Mouse (Mus musculus) forebrain, embryonic 12.5 days (tissue): ENCODE measurements around the gene Szrd1. TPM values are rescaled to one million over a fixed set of nuclear protein-coding genes. Genes with fewer than 3 reads are reported as not detected.
"Not testable (repeated sequence)": the region's sequence is repeated elsewhere in the genome, so short reads cannot be mapped to it uniquely, and the experiment has no call there.

Experiments
- ATAC-seq: fragments of 200-750 bp; cut with Nextera tagmentation; 2 replicates; pipeline ENCODE4 v1.8.0; 2017; ENCODE audit warnings: moderate TSS enrichment; ENCODE audit not compliant: low FRiP score
- H3K27ac ChIP-seq: fragments of 300-500 bp; sonication (generic); 2 replicates; pipeline ENCODE4 v1.5.1; 2016; ENCODE audit warnings: mild to moderate bottlenecking
- H3K27me3 ChIP-seq: fragments of 300-500 bp; sonication (generic); 2 replicates; pipeline ENCODE4 v1.6.1; 2016; ENCODE audit warnings: mild to moderate bottlenecking
- H3K36me3 ChIP-seq: fragments of 300-500 bp; sonication (generic); replicated peaks from 2 replicates; pipeline ENCODE4 v1.6.1; 2016; ENCODE audit warnings: mild to moderate bottlenecking
- H3K4me1 ChIP-seq: fragments of 300-500 bp; sonication (generic); 2 replicates; pipeline ENCODE4 v1.6.1; 2016
- H3K4me2 ChIP-seq: fragments of 300-500 bp; sonication (generic); 2 replicates; pipeline ENCODE4 v1.6.1; 2016; ENCODE audit warnings: mild to moderate bottlenecking, moderate library complexity
- H3K4me3 ChIP-seq: fragments of 300-500 bp; sonication (generic); replicated peaks from 2 replicates; pipeline ENCODE4 v1.5.1; 2016; ENCODE audit warnings: mild to moderate bottlenecking
- H3K9ac ChIP-seq: fragments of 300-500 bp; sonication (generic); 2 replicates; pipeline ENCODE4 v1.6.1; 2016; ENCODE audit warnings: mild to moderate bottlenecking
- H3K9me3 ChIP-seq: fragments of 300-500 bp; sonication (generic); 2 replicates; pipeline ENCODE4 v1.6.1; 2016
- WGBS: fragments of 180-500 bp; shearing (Covaris S2); methylation state at CpG from one replicate; pipeline ENCODE4 v1.1.7; 2016; 5-methylcytosine and 5-hydroxymethylcytosine counted together
- polyA plus RNA-seq: library from polyadenylated mRNA; unstranded; fragments of >200 nt; fragmentation: Nextera tagmentation; extraction: Ambion mirVana; gene quantifications from 2 replicates; pipeline ENCODE4 v1.2.1, GENCODE M21; 2016

The Szrd1 gene
- polyA plus RNA-seq, 1 experiment from 2014 or later, result 36.4 TPM

DNA sequence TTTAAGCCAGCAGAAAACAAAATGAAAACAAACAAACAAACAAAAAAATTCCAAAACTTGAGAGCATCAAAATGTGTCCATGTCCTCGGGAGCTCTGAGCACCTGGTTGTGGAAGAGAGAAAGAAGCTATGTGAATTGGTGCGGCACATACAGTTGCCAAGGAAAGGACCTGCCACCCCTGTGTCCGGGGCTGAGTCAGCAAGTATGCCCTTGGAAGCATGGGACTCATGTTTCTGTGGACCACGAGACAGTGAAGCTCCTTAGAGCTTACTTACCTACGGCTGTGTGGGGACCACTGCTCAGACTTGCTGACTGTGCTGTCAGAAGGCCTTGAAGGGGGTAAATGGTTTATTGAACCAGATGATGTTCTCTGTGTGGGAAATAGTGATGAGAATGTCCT, 24.2 kb upstream of the Szrd1 start:
- peaks cover 11% of the 10 kb centered on the region for H3K4me1 ChIP-seq
- H3K4me2 ChIP-seq, result no peak overlapping the region
- H3K27me3 ChIP-seq, result no peaks in the 10 kb centered on the region
- no peak overlapping the region for H3K4me3 ChIP-seq
- WGBS, result 93% methylated on average over 5 of the region's 5 CpGs
- no peak overlapping the region for H3K9ac ChIP-seq
- no peak for ATAC-seq
- peaks cover 20% of the 10 kb centered on the region for H3K36me3 ChIP-seq
- H3K27ac ChIP-seq, result no peak overlapping the region
- H3K9me3 ChIP-seq, result peaks cover 6% of the 10 kb centered on the region; the same call in 1 of the 2 replicates

DNA sequence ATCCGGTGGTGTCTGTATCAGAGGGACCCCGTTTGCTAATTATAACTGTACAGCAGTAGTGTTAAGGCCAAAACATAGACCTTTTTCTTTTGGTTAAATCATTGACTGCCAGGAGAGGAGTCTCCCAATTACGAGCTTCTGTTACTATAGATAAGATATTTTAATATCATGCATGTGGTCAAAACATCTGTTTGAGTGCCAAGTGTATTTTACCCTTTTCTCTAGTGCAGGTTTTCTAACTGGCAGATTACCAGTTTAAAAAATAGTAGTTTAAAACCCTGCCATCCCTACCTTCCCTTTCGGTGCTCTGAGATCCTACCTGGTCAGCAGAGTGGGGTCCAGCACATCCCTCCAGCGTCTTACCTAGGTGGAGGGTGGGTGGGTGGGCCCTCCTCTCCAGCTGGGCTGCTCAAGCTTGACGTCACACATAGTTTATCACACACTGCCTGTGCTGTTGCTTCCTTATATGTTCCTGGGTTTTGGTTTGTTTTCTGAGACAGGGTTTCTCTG, 22.2 kb upstream of the Szrd1 start:
- ATAC-seq, result no peak
- Histone ChIP-seq H3K4me1 (peaks cover 13% of the 10 kb centered on the region), H3K27ac (no peak overlapping the region), H3K9ac (no peak overlapping the region), H3K9me3 (peaks cover 6% of the 10 kb centered on the region; the same call in 1 of the 2 replicates), H3K4me3 (no peak overlapping the region), H3K4me2 (no peak overlapping the region), H3K27me3 (no peaks in the 10 kb centered on the region), H3K36me3 (peaks cover 13% of the 10 kb centered on the region)
- 97% methylated on average over 6 of the region's 6 CpGs for WGBS

DNA sequence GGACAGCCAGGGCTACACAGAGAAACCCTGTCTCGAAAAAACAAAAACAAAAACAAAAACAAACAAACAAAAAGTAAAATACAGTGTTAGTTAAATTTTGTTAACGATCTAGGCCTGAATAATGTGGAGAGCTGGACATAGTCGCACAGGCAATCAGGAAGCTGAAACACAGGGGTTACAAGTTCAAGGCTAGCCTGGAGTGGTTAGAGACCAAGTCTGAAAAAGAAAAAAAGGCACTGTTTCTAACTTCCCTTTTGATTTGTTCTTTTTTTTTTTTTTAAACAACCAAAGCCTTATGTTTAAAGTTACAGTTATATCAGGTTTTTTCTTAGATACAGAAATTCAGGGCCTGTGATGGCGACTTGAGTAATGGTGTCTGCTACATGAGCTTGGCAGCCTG, 20.6 kb upstream of the Szrd1 start:
- WGBS, result 89% methylated on average over 4 of the region's 4 CpGs
- Histone ChIP-seq H3K27me3 (no peaks in the 10 kb centered on the region), H3K27ac (no peak overlapping the region), H3K9ac (no peak overlapping the region), H3K4me1 (peaks cover 13% of the 10 kb centered on the region), H3K36me3 (peaks cover 8% of the 10 kb centered on the region), H3K9me3 (peaks cover 6% of the 10 kb centered on the region; the same call in 1 of the 2 replicates), H3K4me3 (no peak overlapping the region), H3K4me2 (no peak overlapping the region)
- ATAC-seq, result no peak

DNA sequence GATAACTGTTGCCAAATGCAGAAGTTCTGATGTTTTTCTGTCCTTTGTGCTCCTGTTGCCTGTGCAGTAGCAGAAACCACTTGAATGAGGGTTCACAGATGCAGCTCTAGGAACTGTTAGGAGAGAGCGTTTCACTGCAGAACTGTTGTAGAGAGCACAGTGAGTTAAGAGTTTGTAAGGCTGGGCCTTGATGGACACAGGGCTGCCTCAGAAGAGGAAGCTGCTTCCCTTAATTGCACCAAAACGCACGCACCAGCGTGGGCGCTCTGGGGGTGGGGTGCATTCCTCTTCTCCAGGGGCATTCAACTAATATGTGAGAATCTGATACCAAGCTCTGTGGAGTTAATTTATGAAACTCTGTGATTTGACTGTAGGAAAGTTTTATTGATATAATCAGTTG, 20.1 kb upstream of the Szrd1 start:
- Histone ChIP-seq H3K4me3 (no peak overlapping the region), H3K27ac (no peak overlapping the region), H3K4me1 (peaks cover 13% of the 10 kb centered on the region), H3K9ac (0 out of 2 replicates have a peak overlapping the region, but pooled peaks have one; percentile 12), H3K4me2 (no peak overlapping the region), H3K36me3 (peaks cover 6% of the 10 kb centered on the region), H3K9me3 (peaks cover 3% of the 10 kb centered on the region; the same call in 1 of the 2 replicates), H3K27me3 (no peaks in the 10 kb centered on the region)
- ATAC-seq, result no peak
- WGBS, result 81% methylated on average over 5 of the region's 5 CpGs

DNA sequence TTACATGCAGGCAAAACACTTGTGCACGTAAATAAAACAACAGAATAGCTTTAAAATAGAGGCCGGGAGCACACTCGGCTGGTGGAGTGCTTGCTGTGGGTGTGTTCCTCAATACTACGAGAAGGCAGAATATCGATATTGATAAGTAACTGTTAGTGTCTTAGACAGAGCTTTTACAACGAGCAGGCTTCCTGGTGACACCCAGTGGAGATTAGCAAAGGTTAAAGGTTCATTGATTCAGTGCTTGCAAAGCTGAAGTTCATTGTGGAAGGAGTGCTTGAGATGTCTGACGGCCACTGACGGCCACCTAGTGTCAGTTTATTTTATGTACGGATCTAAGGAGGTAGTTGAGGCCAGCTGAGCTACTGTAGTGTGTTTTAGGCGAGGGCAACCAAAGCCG, 19.5 kb upstream of the Szrd1 start:
- 63% methylated on average over 11 of the region's 11 CpGs for WGBS
- no peaks in the 10 kb centered on the region for H3K9me3 ChIP-seq
- no peaks in the 10 kb centered on the region for H3K27me3 ChIP-seq
- H3K27ac ChIP-seq, result no peak overlapping the region
- peaks cover 18% of the 10 kb centered on the region for H3K4me1 ChIP-seq
- H3K9ac ChIP-seq, result no peak overlapping the region
- H3K4me3 ChIP-seq, result no peak overlapping the region
- peaks cover 3% of the 10 kb centered on the region; the same call in 1 of the 2 replicates for H3K36me3 ChIP-seq
- no peak overlapping the region for H3K4me2 ChIP-seq
- ATAC-seq, result no peak

DNA sequence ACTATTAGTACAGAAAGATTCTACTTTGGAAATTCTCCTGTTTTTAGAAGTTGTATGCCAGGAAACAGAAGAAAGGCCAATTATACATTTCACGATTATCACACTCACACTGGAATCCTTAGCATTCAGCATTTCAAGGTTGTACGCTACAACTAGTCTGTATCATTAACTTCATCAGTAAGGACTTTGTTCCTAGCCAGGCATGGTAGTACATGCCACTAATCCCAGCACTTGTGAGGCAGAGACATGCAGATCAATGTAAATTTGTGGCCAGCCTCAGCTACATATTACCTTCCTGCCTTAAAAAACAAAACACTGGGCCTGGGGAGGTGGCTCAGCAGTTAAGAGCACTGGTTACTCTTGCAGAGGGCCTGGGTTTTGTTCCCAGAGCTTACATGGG, 19.0 kb upstream of the Szrd1 start:
- Histone ChIP-seq H3K4me3 (no peak overlapping the region), H3K36me3 (no peaks in the 10 kb centered on the region; the same call in 1 of the 2 replicates), H3K27ac (no peak overlapping the region), H3K4me2 (no peak overlapping the region), H3K9me3 (no peaks in the 10 kb centered on the region), H3K4me1 (peaks cover 19% of the 10 kb centered on the region), H3K27me3 (no peaks in the 10 kb centered on the region), H3K9ac (no peak overlapping the region)
- 91% methylated on average over 2 of the region's 2 CpGs for WGBS
- no peak for ATAC-seq

DNA sequence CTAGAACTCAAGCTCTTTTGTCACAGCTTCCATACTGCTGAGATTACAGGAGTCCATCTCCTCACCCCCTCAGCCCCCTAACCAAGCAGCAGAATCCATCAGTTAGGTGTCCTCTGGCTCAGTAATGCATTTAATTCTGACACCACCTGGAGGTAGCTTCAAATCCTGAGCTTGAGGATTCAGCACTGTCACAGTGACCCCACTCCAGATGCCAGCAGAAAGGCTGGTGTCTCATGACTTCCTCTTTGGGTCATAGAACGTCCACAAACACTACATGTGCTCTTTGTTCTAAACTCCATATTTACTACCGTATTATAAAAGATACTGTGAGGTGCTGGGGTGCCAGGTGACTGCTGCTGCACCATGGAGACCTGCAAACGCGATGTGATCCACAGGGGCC, 17.9 kb upstream of the Szrd1 start:
- Histone ChIP-seq H3K27ac (no peak overlapping the region), H3K9me3 (no peaks in the 10 kb centered on the region), H3K36me3 (no peaks in the 10 kb centered on the region; the same call in 1 of the 2 replicates), H3K4me1 (peaks cover 19% of the 10 kb centered on the region), H3K4me3 (no peak overlapping the region), H3K9ac (no peak overlapping the region), H3K27me3 (no peaks in the 10 kb centered on the region), H3K4me2 (no peak overlapping the region)
- no peak for ATAC-seq
- 90% methylated on average over 4 of the region's 4 CpGs for WGBS

DNA sequence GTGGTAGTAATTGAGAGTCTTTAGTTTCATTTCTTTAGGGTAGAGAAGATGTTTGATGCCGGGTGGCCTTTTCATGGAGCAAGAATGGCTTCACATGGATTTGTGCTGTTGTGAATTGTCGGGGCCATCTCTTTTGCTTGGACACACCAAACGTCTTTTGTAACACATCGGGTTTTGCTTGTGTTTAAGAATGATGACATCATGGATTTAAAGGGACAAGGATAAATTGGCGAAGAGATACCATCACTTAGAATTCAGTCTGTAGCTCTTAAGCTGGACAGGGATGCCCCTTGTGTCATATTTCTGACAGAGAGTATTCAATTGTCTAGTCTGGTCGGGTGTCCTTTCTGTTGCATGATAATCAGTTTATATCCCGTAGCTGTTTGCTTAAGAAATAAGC, 9.5 kb upstream of the Szrd1 start:
- 22% methylated on average over 7 of the region's 7 CpGs for WGBS
- peak overlapping the region; percentile 95 for H3K4me3 ChIP-seq
- no peak overlapping the region for H3K27ac ChIP-seq
- peaks cover 26% of the 10 kb centered on the region for H3K4me1 ChIP-seq
- ATAC-seq, result no peak
- H3K36me3 ChIP-seq, result no peaks in the 10 kb centered on the region
- peak overlapping the region; percentile 85 for H3K4me2 ChIP-seq
- H3K9me3 ChIP-seq, result no peaks in the 10 kb centered on the region
- 0 out of 2 replicates have a peak, but pooled peaks cover 2% of the 10 kb centered on the region for H3K27me3 ChIP-seq
- peak overlapping the region; percentile 96 for H3K9ac ChIP-seq

DNA sequence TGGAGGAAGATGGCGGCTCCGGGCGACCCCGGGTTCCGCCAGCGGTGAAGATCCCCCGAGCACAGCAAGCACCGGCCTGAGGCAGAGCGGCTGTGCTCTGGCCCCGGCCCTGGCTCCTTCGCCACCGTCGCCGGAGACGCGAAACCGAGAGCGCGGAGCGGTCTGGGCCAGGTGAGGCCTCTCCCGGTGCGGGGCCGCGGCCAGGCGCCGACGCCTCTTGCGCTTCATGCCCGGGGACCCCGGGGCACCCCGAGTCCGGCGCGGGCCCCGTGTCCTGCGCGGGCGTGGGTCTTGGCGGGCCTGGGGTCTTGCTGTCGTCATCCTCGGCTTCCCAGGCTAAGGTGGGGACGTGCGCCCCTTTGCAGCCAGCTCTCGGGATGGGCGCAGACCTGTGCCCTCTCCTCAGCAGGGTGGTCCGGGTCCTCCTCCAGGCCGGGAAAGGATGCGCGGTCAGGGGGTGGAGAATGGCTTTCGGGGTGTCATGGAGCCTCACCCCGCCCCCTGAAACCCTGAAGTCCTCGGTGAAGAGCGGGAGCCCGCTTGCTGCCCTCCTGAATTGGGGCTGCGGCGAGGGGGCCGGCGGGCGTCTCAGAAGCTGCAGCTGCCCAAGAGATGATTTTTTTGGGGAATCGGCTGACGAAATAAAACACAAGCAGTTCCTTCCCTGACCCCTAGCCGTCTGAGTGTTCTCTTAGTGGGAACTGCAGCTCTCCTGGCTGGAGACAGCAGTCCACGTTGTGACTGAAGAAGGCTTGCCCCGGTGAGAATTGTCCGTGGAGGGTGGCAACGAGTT, 8.6 kb upstream of the Szrd1 start:
- Histone ChIP-seq H3K4me2 (peak overlapping the region; percentile 85), H3K27ac (peak overlapping the region; percentile 84), H3K9ac (peak overlapping the region; percentile 96), H3K4me1 (peaks cover 24% of the 10 kb centered on the region), H3K4me3 (peak overlapping the region; percentile 95), H3K36me3 (no peaks in the 10 kb centered on the region), H3K27me3 (0 out of 2 replicates have a peak, but pooled peaks cover 3% of the 10 kb centered on the region), H3K9me3 (no peaks in the 10 kb centered on the region)
- peak; percentile 88 for ATAC-seq
- WGBS, result under 1% methylated on average over 66 of the region's 66 CpGs

DNA sequence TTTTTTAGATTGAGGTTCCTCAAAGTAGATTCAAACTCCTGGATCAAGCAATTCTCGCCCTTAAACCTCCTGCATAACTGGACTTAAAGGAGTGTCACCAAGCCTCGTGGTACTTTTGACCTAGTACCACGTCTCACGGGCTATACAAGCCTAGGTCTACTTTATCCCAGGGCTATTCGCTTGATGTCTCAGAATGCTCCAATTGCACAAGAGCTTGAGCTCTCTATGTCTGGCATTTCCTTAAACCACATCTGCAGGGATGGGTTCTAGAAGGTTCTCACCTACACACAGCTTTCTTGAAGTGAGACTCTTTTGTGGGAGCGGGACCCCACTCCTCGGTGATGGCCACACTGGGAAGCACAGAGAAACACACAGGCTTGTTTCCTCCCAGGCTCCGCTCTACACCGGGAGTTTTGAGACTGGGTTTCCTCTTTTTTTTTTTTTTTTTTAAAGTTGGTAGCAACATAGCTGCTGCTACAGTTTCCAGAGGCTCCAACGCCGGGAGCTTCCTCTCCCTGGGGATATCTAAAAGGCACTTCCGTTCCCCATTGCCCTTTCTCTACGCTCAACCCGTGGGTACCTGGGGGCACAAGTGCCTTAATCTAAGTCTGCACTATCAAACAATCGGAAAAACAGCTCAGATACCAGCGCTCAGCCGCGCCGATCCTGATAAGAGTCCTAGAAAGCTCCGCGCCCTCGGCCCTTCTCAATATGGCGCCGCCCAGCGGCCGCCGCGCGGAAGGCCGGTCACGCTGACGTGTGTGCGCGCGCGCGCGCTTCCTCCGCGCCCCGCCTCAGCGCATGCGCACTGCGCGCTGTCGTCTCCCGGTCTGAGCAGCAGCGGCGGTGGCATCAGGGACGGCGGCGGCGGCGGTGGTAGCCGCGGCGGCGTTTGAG, 7.8 kb upstream of the Szrd1 start, which contains the start of gene Fbxo42:
TSS of gene Fbxo42 (plus strand) at position 802 of the 897 bp plus-strand sequence.
- peak within 1 kb of the TSS; percentile 85 for H3K4me2 ChIP-seq
- H3K9me3 ChIP-seq, result no peaks in the 10 kb centered on the region
- ATAC-seq, result peak; percentile 89
- WGBS, result 12% methylated on average over 47 of the region's 58 CpGs
- peak within 1 kb of the TSS; percentile 95 for H3K4me3 ChIP-seq
- H3K9ac ChIP-seq, result peak within 1 kb of the TSS; percentile 96
- peaks cover 24% of the 10 kb centered on the region for H3K4me1 ChIP-seq
- H3K27ac ChIP-seq, result peak within 1 kb of the TSS; percentile 84
- no peaks in the 10 kb centered on the region for H3K36me3 ChIP-seq
- 0 out of 2 replicates have a peak, but pooled peaks cover 3% of the 10 kb centered on the region for H3K27me3 ChIP-seq

DNA sequence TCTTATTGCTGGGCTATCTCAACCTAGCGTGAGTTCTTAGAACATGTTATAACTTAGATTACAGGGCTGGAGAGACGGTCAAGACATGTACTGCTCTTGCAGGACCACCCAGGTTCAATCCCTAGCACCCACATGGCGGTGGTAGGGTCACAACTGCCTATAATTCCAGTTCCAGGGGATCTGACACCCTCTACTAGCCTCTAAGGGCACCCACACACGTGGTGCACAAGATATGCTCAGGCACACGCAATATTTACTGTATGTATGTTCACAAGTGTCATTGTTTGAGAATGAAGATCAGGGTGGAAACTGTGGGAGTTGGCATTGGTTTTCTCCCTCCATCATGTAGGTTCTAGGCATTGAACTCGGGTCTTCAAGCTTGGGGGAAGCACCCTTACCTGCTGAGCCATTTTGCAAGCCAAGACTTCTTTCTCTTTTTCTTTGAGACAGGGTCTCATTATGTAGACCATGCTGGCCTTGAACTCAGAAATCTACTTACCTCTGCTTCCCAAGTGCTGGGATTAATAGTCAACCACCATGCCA, 7.0 kb upstream of the Szrd1 start:
- ATAC-seq, result no peak
- no peaks in the 10 kb centered on the region for H3K36me3 ChIP-seq
- no peak overlapping the region for H3K4me3 ChIP-seq
- H3K4me2 ChIP-seq, result no peak overlapping the region
- H3K9me3 ChIP-seq, result no peaks in the 10 kb centered on the region
- H3K9ac ChIP-seq, result no peak overlapping the region
- H3K27me3 ChIP-seq, result 0 out of 2 replicates have a peak, but pooled peaks cover 3% of the 10 kb centered on the region
- H3K27ac ChIP-seq, result no peak overlapping the region
- H3K4me1 ChIP-seq, result peaks cover 18% of the 10 kb centered on the region
- WGBS, result 93% methylated on average over 6 of the region's 6 CpGs

DNA sequence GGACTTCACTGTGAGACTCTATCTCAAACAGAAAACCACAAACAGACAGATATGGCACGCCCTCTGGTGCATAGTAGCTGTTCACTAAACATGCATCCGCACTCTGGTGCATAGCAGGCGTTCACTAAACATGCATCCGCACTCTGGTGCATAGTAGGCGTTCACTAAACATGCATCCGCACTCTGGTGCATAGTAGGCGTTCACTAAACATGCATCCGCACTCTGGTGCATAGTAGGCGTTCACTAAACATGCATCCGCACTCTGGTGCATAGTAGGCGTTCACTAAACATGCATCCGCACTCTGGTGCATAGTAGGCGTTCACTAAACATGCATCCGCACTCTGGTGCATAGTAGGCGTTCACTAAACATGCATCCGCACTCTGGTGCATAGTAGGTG, 5.5 kb upstream of the Szrd1 start:
- H3K9me3 ChIP-seq, H3K9ac ChIP-seq, H3K4me2 ChIP-seq, H3K36me3 ChIP-seq, ATAC-seq, H3K4me3 ChIP-seq, H3K27me3 ChIP-seq, H3K27ac ChIP-seq: not testable (repeated sequence)
- peaks cover 17% of the 10 kb centered on the region for H3K4me1 ChIP-seq
- 90% methylated on average over 12 of the region's 16 CpGs for WGBS
